Comparison of ENCODE assay signal across 15 mouse cellular contexts in the genomic region with DNA sequence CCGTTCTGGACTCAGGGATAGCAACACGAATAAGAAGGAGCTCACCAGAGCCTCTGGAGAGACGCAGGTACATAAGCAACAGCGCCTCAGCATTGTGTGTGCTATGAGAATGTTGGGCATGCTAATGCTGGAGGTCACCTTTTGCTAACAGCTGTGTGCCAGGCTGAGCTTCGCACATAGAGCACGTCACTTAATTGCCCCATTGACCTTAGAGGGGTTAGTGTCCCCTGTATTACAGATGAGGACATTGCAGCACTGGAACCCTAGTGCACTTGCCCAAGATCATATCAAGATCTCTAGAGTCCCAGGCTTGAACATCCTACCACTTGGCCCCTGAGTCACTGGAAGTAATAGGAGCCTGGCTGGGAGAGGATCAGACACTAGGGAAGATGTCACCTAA. TPM values are rescaled to one million over a fixed set of nuclear protein-coding genes. Genes with fewer than 3 reads are reported as not detected.
A peak's percentile ranks its signal among the peaks of the same experiment; 100 is the strongest.
DNase-seq lines count a peak whose midpoint lies in the region; ATAC-seq and TF ChIP-seq lines count a peak whose summit lies in the region.
"Had no signal": no experiment of that assay in that cellular context is flagged by ENCODE, and none has a peak within 500 bp of the region (broad histone marks: within the 10 kb centered on the region; RNA-seq: fewer than 3 reads in every experiment).

No protein-coding gene starts in this region.

- H3K4me3 ChIP-seq in midbrain, embryonic 13.5 days (replicated peaks), result no peak overlapping the region
- no peak overlapping the region for H3K4me3 ChIP-seq in midbrain, postnatal 0 days (ENCODE audit: low read depth, low read length)
- H3K4me3 ChIP-seq in cortical plate, adult 2 months (ENCODE audit: insufficient read depth, low read length), result peak overlapping the region; percentile 23; the same call in 1 of the 2 replicates
- H3K4me3 ChIP-seq in neural tube, embryonic 15.5 days (replicated peaks), result no peak overlapping the region
- H3K4me3 ChIP-seq: embryonic facial prominence, embryonic 10.5 days; forebrain, embryonic 13.5 days; heart, embryonic 12.5 days had no signal

- peaks cover 6% of the 10 kb centered on the region for H3K36me3 ChIP-seq in midbrain, embryonic 13.5 days
- peaks cover 5% of the 10 kb centered on the region for H3K36me3 ChIP-seq in midbrain, postnatal 0 days (ENCODE audit: insufficient read depth, low read length)
- H3K36me3 ChIP-seq in neural tube, embryonic 15.5 days, result peaks cover 5% of the 10 kb centered on the region
- H3K36me3 ChIP-seq: heart, embryonic 12.5 days had no signal

- WGBS in midbrain, embryonic 13.5 days, result 90% methylated on average over 6 of the region's 6 CpGs
- 89% methylated on average over 6 of the region's 6 CpGs for WGBS in midbrain, postnatal 0 days
- 88% methylated on average over 6 of the region's 6 CpGs for WGBS in neural tube, embryonic 15.5 days

- ATAC-seq in midbrain, embryonic 13.5 days, result no peak
- no peak for ATAC-seq in midbrain, postnatal 0 days (ENCODE audit: low FRiP score)
- no peak for ATAC-seq in neural tube, embryonic 15.5 days (ENCODE audit: low FRiP score)
- ATAC-seq: forebrain, embryonic 13.5 days; forebrain, postnatal 0 days; hindbrain, embryonic 16.5 days; inflammation-experienced regulatory T-cells, adult 6 months had no signal

- peak; percentile 81 for DNase-seq in heart, adult 11 months
- no peak for DNase-seq in heart, adult 18-20 months
- DNase-seq in midbrain, postnatal 0 days (ENCODE audit: low spot score), result no peak
- DNase-seq: adrenal gland, adult 2 months; adrenal gland, postnatal 25 days; forebrain, postnatal 0 days had no signal

- no peak overlapping the region for H3K9ac ChIP-seq in midbrain, embryonic 13.5 days (replicated peaks)
- H3K9ac ChIP-seq in midbrain, postnatal 0 days (replicated peaks; ENCODE audit: low read length, poor library complexity, severe bottlenecking), result no peak overlapping the region
- H3K9ac ChIP-seq in neural tube, embryonic 15.5 days (replicated peaks), result no peak overlapping the region
- H3K9ac ChIP-seq: forebrain, postnatal 0 days; heart, embryonic 12.5 days had no signal

- H3K27me3 ChIP-seq in midbrain, embryonic 13.5 days, result peaks cover 17% of the 10 kb centered on the region; the same call in 1 of the 2 replicates
- H3K27me3 ChIP-seq in midbrain, postnatal 0 days (ENCODE audit: insufficient read depth, low read length), result no peaks in the 10 kb centered on the region
- H3K27me3 ChIP-seq in neural tube, embryonic 15.5 days (replicated peaks), result 0 out of 2 replicates have a peak, but pooled peaks cover 5% of the 10 kb centered on the region

- no peak for TF ChIP-seq POLR2A in cortical plate, adult 2 months (IDR thresholded peaks at IDR 0.05; ENCODE audit: extremely low read depth, insufficient read depth, low read length)

- no peaks in the 10 kb centered on the region for H3K9me3 ChIP-seq in midbrain, embryonic 13.5 days
- H3K9me3 ChIP-seq in midbrain, postnatal 0 days (ENCODE audit: low read length), result no peaks in the 10 kb centered on the region
- no peaks in the 10 kb centered on the region for H3K9me3 ChIP-seq in neural tube, embryonic 15.5 days (replicated peaks)
- H3K9me3 ChIP-seq: embryonic facial prominence, embryonic 10.5 days; forebrain, embryonic 13.5 days; heart, embryonic 12.5 days had no signal

- no peak overlapping the region for H3K27ac ChIP-seq in midbrain, embryonic 13.5 days
- H3K27ac ChIP-seq in midbrain, postnatal 0 days (ENCODE audit: low read depth, low read length), result no peak overlapping the region
- peak overlapping the region; percentile 15 for H3K27ac ChIP-seq in cortical plate, adult 2 months (ENCODE audit: insufficient read depth, low read length)
- H3K27ac ChIP-seq in neural tube, embryonic 15.5 days (replicated peaks), result no peak overlapping the region
- H3K27ac ChIP-seq: embryonic facial prominence, embryonic 10.5 days; forebrain, embryonic 13.5 days had no signal

- peaks cover 36% of the 10 kb centered on the region for H3K4me1 ChIP-seq in midbrain, embryonic 13.5 days (replicated peaks)
- H3K4me1 ChIP-seq in midbrain, postnatal 0 days (ENCODE audit: insufficient read depth, low read length), result peaks cover 28% of the 10 kb centered on the region
- H3K4me1 ChIP-seq in cortical plate, adult 2 months (ENCODE audit: control insufficient read depth, insufficient read depth, low read length), result peaks cover 14% of the 10 kb centered on the region
- peaks cover 50% of the 10 kb centered on the region for H3K4me1 ChIP-seq in neural tube, embryonic 15.5 days

- TF ChIP-seq CTCF in midbrain, postnatal 0 days (IDR thresholded peaks at IDR 0.05), result no peak; the same call in 1 of the 2 replicates
- TF ChIP-seq CTCF in cortical plate, adult 2 months (IDR thresholded peaks at IDR 0.05; ENCODE audit: extremely low read depth, insufficient read depth, low read length), result no peak

- H3K4me2 ChIP-seq in midbrain, embryonic 13.5 days (replicated peaks), result 0 out of 2 replicates have a peak overlapping the region, but pooled peaks have one; percentile 1
- H3K4me2 ChIP-seq in midbrain, postnatal 0 days (ENCODE audit: low read depth, low read length, poor library complexity, severe bottlenecking), result no peak overlapping the region
- H3K4me2 ChIP-seq in neural tube, embryonic 15.5 days, result peak overlapping the region; percentile 76
- H3K4me2 ChIP-seq: forebrain, embryonic 13.5 days; heart, embryonic 12.5 days had no signal

RNA-seq across cellular contexts. Expression of a gene that starts 3.0 kb away (rescaled TPM):
- total RNA-seq in heart, adult 18-20 months (2021), result 1 to 10 TPM; 1.3 to 1.7 TPM
- 6.6 and 7.2 TPM in 2 replicates for polyA plus RNA-seq in midbrain, embryonic 13.5 days (2015; fragmentation: Nextera tagmentation; extraction: Ambion mirVana)
- 12.8 and 14.1 TPM in 2 replicates for total RNA-seq in midbrain, postnatal 0 days (2014; rRNA removed)
- 9.1 and 9.4 TPM in 2 replicates for polyA plus RNA-seq in midbrain, postnatal 0 days (2015; fragmentation: Nextera tagmentation; extraction: Ambion mirVana)
- 123 TPM in 2 replicates for polyA plus RNA-seq in cortical plate, adult 2 months (2012; rRNA removed)
- 11.9 and 12.0 TPM in 2 replicates for polyA plus RNA-seq in neural tube, embryonic 15.5 days (2015; fragmentation: Nextera tagmentation; extraction: Ambion mirVana)

RNA-seq across cellular contexts. Expression of a gene that starts 17.6 kb away (rescaled TPM):
- 10 to 100 TPM; 29.9 to 30.4 TPM for total RNA-seq in heart, adult 18-20 months (2021)
- polyA plus RNA-seq in midbrain, embryonic 13.5 days (2015; fragmentation: Nextera tagmentation; extraction: Ambion mirVana), result 0.13 and 0.17 TPM in 2 replicates
- 0.61 and 0.93 TPM in 2 replicates for total RNA-seq in midbrain, postnatal 0 days (2014; rRNA removed)
- polyA plus RNA-seq in midbrain, postnatal 0 days (2015; fragmentation: Nextera tagmentation; extraction: Ambion mirVana), result 0.31 and 0.37 TPM in 2 replicates
- 31.9 and 87.5 TPM in 2 replicates for polyA plus RNA-seq in cortical plate, adult 2 months (2012; rRNA removed)
- 0.55 and 2.0 TPM in 2 replicates for polyA plus RNA-seq in neural tube, embryonic 15.5 days (2015; fragmentation: Nextera tagmentation; extraction: Ambion mirVana)
- polyA plus RNA-seq: inflammation-experienced regulatory T-cells, adult 6 months had no signal

RNA-seq across cellular contexts. Expression of a gene that starts 41.6 kb away (rescaled TPM):
- 1 to 10 TPM in 1 of 2 experiments, under 1 TPM in 1; 0.40 to 1.4 TPM for total RNA-seq in heart, adult 18-20 months (2021)
- 0.27 and 0.51 TPM in 2 replicates for polyA plus RNA-seq in midbrain, embryonic 13.5 days (2015; fragmentation: Nextera tagmentation; extraction: Ambion mirVana)
- total RNA-seq in midbrain, postnatal 0 days (2014; rRNA removed), result 0.09 TPM in 1 of 2 replicates, not detected in the other
- polyA plus RNA-seq in midbrain, postnatal 0 days (2015; fragmentation: Nextera tagmentation; extraction: Ambion mirVana), result 0.23 and 0.44 TPM in 2 replicates
- 0.36 and 0.52 TPM in 2 replicates for polyA plus RNA-seq in cortical plate, adult 2 months (2012; rRNA removed)
- 0.32 and 1.7 TPM in 2 replicates for polyA plus RNA-seq in neural tube, embryonic 15.5 days (2015; fragmentation: Nextera tagmentation; extraction: Ambion mirVana)
- total RNA-seq: forebrain, postnatal 0 days; heart, adult 8-10 months had no signal
- polyA plus RNA-seq: forebrain, embryonic 13.5 days had no signal

Comparison
In these comparisons a context has a peak if more than half of its experiments do, and no peak if none do; other contexts are left out.
1. RNA of a gene that starts 17.6 kb away (polyA plus RNA-seq): 31.9 to 87.5 TPM in cortical plate, adult 2 months; 0.55 to 2.0 TPM in neural tube, embryonic 15.5 days, 0.31 to 0.37 TPM in midbrain, postnatal 0 days and 0.13 to 0.17 TPM in midbrain, embryonic 13.5 days; every median in the first group is over 10 times any median in the second.